Mouse (Mus musculus) cerebellum, adult 8-10 months (tissue): ENCODE results near the gene Tbc1d10a.

Experiments
- DNase-seq: peaks from one replicate; pipeline ENCODE4 v3.0.0; 2022

The Tbc1d10a gene

DNA sequence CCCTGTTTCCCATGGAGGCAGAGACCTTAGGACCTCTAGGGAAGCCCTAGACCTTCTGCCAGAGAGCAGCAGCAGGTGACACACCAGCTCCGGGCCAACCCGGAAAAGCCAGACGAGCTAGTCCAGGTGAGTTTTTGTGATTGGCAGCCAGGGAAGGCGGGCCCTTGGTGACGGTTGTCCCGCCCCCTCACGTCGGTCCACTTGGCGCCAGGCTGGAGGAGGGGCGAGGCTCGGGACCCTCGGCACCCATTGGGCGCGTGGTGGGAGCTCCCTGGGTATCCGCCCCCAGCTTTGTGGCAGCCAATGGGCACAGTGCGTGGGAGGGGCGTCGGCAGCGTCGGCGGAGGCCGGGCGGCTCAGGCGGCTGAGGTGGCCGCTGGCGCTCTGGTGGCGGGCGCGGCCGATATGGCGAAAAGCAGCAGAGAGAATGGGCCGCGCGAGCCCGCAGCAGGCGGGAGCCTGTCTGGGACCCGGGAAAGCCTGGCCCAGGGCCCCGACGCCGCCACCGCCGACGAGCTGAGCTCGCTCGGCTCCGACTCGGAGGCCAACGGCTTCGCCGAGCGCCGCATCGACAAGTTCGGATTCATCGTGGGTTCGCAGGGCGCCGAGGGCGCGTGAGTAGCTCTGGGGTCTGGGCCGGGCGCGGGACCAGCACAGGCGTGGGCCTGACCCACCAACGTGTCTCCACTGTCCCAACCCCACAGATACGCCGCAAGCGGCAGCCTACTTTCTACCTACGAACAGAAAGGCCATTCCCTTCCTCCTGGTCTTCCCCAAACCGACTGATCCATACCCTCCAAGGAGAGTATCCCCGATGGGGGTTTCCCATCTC, at the start of gene Tbc1d10a:
Gene Tbc1d10a (plus strand): TSS at position 304 of the 832 bp plus-strand sequence.
- DNase-seq: peak; percentile 98

DNA sequence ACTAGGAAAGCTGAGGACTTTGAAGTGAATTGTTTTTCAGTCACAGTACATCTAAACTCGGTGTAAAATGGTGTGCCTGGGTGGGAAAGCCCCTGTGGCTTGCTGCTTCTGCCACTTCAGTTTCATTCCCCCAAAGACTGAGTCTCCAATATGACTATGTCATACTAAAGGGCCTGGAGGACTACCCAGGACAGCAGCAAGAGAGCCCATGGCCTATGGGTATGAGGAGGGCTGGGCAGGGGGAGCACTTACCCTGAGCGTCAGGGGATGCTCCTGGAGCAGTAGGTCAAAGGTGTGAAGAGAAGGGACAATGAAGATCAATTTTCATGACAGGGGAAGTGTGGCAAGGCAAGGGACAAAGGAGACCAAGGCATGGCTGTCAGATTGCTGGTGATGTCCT, 47.6 kb upstream of the Tbc1d10a start:
- no peak for DNase-seq

DNA sequence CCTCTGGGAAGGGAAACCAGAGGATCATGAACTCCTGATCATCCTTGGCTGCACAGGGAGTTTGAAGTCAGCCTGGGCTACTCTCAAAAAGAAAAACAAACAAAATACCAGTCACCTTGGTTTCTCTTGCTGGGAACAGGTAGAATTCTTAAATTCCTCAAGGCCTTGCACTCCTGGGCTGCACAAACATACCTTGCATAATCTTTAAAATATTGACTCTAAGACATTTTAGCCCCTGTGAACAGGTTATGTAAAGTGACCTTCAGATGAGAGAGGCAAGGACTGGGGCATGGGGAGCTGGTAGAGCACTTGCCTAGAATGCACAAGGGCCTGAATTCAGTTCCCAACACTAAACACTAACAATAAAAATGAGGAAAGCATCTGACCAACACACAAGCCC, 45.1 kb upstream of the Tbc1d10a start:
- no peak for DNase-seq

DNA sequence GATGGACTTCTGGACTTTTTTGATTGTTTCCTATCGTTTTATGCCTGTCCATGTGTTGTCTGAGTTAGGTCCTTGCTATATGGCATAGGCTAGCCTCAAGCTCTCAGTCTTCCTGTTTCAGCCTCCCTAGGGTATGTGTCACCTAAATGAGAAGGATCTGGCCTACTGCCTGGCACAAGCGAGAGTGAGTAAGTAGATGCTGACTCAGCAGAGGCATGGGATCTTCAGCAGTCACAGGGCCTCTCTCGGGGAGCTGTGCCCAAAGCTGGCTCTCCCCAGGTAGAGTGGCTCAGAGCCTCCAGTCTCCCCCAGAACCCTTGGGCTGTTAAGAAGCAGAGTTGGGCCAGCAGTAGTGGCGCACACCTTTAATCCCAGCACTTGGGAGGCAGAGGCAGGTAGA, 44.2 kb upstream of the Tbc1d10a start:
- DNase-seq: no peak

DNA sequence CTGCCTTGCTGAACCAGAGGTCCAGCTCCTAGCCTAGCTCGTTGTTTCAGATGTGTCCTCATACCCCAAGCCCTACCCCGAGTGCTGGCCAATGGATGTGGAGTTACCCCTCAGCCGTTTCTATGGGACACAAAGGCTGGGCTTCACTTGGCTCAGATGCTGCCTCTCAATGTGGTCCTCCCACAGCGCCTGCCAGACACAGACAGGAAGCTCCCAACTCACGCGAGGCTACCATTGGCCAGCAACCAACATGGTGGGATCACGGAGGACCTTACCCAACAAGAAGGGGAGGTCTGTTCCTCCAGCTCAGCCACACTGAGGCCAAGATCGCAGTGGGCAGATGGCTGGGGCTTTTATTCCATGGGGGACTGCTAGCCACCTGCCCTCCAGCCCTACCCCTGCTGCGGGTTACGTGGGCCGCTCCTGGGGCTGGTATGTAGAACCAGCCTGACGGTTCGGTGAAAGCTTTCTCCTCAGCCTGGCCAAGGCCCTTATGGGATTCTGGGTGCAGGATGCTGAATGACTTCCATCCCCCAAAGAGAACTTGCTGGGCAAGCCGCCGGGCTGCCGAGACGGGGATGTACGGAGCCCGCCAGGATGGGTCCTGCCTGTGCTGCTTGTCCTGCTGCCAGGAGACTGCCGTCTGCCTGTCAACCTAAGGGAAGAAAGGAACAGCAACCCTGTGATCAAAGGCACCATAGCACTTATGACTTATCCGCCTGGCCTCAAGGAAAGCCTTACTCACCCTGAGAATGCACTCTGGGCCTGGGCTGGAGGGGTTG, 43.1 kb upstream of the Tbc1d10a start:
- no peak for DNase-seq

DNA sequence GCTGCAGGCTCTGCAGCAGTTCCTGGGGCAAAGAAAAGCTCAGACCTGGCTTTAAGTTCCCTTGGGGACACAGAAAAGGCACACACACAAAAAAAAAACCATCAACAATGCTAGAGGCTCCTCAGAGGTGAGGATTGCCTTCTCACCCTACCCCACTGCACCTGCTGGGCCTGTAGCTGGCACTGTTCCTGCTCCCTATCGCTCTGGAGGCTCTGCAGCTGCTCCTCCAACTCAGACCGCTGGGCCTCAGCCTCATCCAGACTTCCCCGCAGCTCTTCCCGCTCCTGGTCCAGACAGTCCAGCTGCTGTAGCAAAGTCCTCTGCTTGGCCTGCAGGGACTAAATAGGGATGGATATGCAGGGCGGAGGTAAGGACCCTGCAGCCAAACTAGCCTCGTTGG, 40.2 kb upstream of the Tbc1d10a start:
- no peak for DNase-seq

DNA sequence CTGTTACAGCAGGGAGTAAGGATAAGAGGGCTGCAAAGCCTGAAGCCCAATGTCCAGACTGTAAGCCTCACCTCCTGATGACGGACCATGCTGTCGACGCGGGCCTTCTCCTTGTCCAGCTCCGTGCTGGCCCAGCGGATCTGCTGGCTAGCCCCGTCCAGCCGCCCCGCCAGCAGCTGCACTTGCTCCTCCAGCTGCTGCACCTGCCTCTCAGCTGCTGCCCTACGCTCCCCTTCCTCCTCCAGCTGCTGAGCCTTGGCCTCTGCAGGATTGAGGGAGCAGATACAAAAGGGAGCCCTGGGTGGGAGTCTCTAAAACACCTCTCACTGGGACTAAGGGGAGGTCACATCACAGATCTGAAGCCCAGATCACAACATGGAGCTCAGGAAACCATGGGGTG, 39.5 kb upstream of the Tbc1d10a start:
- no peak for DNase-seq

DNA sequence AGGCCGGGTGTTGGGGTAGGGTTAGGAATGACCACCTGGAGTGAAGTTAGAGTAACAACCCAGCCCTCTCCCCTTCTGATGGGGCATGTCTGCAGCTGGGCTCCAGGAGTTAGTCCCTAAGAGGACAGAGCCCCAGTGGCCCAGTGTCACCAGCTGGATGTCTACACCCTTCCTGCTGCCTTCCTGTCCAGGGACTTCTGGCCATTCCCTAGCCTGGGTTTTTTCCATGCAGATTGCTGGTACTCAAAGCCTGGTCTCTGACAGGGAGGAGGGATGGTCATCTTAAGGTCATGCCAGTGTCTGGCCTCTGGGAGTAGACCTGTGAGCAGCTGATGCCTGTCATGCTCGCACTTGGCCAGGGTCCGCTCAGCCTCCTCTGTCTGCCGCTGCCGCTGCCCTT, 38.5 kb upstream of the Tbc1d10a start:
- DNase-seq: no peak

DNA sequence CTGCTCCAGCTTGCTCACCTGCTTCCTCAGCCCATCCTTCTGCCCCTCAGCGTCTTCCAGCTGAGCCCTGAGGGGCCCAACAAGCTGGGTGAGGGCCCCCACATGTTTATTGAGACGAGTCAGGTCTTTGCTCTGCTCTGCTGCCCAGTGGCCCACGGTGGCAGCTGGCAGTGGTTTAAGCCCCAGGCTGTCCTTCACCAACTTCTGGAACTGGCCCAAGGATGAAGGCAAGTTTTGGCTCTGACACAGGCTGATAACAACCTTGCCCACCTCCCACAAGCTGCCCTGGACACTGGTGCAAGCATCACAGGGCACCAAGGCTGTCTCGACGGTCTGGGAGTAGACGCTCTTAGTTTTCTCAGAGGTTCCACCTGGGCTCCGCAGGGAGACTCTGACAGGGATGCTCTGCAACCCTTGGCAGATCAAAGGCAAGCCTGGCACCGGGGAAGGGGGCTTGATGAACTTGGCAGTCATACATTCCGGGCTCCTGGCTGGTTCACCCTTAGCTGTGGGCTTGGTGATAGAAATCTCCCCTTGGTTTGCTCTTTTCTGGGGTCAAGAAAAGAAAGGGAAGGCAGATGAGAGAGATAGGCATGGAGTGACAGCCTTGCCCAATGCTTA, 37.9 kb upstream of the Tbc1d10a start:
- DNase-seq: no peak

DNA sequence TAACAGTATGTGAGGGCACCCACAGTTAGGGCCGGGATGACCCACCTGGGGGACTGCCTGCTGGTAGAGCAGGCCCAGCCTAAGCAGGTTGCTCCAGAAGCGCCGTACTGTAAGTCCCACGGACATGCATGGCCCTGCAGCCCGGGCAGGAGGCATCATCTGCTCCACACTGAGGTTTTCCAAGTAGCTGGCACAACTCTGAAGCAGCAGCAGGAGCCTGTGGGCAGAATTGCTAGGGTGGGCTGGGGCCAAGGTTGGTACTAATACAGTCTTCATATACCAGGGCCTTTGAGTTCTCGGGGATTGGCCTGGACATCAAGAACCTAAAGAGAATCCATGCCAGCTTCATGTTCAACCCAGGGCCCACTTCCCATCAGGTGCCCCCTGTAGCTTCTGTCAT, 36.7 kb upstream of the Tbc1d10a start:
- no peak for DNase-seq

DNA sequence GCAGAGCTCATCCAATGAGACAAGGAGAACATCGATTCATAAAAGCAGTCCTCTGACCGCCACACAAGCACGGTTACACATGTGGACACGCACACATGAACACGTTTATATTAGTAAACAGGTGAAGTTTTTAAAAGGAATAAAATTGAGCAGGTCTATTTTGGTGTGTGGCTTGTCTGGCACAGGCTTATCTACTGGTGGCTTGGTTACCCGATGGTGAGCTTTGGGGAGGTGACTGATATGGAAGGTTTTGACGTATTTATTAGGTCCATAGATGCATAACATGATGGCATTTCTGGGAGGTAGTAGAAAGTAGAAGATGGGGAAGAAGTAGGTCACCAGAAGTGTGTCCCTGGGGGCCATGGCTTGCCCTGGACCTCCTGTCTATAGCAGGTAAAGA, 32.9 kb upstream of the Tbc1d10a start:
- no peak for DNase-seq

DNA sequence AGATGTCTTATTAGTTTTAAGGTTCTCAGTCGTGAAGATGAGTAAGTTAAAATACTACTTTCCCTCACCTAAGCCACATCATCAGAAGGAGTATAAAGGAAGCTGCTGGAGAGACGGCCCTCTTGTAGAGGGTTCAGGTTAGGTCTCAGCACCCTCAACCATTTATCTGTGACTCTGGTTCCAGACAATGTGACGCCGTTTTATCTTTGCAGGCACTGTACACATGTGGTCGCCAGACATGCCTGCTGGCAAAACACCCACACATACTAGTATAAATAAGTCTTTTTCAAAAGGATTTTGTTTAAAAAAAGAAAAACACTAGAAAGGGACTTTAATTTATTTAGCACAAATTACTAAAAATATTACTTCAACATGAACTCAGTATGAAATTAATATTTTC, 30.9 kb upstream of the Tbc1d10a start:
- no peak for DNase-seq

DNA sequence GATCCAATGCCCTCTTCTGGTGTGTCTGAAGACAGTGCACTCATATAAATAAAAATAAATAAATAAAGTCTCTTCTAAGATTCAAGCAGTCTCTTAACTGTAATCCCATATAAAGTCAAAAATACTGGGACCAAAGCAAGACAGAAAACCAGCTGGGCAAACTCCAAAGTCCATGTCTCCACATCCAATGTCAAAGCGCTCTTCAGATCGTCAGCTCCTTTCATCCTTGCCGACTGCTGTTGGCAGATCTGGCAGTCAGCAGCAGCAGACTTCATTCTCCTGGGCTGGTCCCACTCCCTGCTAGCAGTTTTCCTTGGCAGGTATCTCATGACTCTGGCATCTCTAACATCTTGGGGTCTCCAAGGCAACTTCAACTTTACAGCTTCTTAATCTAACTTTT, 27.9 kb upstream of the Tbc1d10a start:
- no peak for DNase-seq

DNA sequence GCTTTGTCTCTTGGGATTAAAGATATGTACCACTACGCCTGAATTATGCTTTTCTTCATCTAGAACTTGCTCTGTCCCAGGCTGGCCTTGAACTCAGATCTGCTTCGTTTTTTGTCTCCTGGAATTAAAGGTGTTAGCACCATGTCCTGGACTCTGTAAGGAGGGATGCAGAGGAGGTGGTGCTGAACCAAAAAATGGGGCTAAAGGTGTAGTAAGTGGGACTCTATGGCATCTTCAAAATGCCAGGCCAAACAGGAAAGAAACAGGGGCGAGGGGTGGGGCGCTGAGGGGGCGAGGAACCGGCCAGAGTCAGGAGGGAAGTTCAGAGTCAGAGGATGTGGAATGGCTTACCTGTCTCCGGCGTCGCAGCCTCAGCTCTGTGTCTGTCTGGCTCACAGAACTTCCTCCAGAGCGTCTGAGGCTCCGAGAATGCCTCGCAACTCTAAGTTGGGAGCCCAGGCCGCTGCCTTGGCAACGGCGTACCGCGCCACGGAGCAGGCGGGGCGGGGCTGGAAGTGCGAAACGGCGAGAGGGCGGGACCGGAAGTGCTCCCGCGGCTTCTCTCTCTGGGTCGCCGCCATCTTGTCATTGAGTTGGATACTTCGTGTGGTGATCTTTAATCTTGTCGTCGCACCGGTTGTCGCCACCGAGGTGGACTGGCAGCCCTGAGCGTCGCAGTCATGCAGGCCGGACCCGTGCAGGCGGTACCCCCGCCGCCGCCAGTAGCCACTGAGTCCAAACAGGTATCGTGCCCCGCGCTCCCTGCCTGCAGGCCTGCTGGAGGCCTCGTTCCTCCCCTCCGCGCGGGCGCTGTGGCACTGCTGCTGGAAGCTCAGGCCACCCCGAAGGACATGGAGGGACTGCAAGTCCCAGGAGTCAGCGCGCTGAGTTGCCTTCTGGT, 26.5 kb upstream of the Tbc1d10a start, which contains the start of the genes Ccdc157 and Sf3a1:
Gene Ccdc157 (minus strand): TSS at position 486 of the 901 bp plus-strand sequence.
Gene Sf3a1 (plus strand): TSS at position 543 of the 901 bp plus-strand sequence.
- DNase-seq: peak; percentile 90

DNA sequence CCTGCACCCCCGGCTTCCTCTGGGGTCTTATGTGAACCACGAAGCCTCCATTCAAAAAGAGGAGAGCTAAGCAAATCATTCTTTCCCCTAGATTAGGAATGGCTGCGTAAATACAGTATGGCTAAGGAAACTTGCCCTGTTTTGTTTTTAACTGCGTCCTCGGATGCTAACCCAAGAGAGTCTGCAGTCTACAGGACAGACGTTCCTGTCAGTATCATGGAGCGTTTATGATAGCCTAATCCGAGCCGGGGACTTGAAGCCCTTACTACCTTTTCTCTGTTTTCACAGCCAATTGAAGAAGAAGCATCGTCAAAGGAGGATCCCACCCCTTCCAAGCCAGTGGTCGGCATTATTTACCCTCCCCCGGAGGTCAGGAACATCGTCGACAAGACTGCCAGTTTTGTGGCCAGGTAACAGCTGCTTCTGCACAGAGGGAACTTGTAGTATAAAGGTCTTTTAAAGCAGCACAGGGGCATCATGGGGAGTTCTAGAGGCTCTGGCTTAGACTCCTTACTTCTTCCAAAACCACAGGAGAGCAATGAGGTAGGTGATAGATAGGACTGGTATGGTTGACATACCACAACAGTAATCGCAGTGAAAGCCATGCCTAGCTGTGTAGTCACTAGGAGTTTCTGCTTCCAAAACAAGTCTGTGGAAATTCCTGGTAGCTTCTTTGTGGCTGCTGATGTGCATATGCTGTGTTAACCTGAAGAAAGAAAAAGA, 25.7 kb upstream of the Tbc1d10a start:
- DNase-seq: no peak

DNA sequence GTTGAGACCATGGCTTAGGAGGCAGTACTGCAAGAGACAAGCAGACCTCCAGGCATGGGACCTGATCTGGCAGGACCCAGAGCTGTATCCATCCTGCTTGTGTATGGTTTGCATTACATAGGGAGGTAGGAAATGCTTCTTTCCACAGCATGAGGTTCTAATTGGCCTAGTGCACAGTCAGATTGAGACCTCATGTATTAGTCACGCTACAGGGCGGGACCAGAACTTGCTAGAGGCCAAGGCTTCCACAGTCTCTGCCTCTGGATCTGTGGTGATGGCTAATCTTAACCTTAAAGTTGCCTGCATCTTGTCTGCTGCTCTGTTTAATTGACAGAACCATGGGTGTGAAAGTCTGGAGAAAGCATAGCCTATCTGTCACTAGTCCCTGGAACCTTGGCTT, 21.9 kb upstream of the Tbc1d10a start:
- DNase-seq: no peak

DNA sequence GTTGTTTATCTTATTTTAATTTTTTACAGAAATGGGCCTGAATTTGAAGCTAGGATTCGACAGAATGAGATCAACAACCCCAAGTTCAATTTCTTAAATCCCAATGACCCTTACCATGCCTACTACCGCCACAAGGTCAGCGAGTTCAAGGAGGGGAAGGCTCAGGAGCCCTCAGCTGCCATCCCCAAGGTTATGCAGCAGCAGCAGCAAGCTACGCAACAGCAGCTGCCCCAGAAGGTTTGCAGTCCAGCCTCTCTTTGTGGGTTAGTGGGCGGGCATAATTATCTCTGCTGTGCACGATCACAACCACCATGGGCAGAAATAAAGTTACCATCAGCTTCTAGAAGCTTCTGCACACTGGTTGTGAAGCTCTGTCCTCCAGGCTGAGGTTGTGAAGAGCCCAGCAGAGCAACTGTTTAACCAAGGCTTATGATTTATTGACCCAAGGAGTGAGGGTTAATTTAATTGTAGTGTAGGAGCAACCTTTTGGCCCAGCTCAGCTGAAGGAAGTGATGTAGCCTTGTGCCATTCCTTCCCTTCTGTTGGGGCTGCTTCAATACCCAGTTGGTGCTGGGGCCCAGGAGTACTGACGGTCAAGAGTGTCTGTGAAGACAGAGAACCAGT, 20.0 kb upstream of the Tbc1d10a start:
- no peak for DNase-seq

DNA sequence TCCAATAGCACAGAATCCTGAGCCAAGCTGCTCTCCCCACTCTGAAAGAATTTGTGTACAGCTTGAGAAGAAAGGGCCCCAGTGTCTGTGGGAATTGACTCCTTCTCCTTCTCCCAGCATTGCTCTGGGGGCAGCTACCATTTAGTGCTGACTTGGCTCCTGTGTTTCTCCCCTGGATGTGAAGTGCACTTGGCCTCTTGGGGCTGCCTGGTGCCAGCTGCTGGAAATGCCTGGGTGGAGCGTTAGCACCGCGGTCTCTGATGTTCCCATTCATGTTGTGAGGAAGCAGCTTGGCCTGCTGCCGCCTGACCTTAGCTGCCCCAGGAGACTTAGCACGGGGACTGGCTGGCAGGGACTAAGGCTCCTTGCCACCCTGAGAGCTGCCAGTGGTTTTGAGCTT, 12.0 kb upstream of the Tbc1d10a start:
- DNase-seq: no peak

DNA sequence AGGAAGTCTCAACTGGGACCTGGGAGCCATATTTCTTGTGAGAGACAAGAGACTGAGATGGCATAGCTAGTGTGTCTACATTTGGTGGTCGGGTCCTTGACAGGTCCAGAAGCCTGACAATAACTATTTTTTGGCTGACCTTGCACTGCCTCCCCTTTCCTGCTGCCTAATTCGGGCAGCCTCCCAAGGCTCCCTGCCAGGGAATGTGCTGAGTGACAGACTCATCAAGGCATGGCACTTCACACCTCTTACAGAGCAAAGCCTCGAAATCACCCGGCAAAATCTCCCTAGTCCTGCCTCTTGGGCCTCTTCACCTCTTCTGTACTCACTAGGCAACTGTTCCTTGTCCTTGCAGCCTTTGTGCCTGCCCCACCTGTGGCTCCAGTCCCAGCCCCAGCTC, 8.9 kb upstream of the Tbc1d10a start:
- no peak for DNase-seq

DNA sequence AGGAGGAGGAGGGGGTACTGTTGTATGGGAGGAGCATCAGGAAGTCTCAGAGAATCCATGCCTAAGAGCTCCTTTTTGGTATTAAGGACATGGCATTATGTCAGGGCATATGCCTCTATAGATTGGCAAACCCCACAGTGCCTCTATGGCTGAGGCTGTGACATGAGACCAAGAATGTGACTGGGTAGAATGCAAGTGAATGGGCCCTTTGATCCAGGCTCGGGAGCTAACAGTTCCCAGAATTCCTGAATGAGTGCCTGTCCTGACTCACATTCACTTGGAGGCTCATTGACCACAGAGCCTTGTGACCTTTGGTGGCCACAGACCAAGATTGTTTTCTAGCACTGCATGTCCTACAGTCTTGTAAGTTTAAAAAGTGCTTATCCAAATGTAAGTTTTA, 4.5 kb upstream of the Tbc1d10a start:
- no peak for DNase-seq

DNA sequence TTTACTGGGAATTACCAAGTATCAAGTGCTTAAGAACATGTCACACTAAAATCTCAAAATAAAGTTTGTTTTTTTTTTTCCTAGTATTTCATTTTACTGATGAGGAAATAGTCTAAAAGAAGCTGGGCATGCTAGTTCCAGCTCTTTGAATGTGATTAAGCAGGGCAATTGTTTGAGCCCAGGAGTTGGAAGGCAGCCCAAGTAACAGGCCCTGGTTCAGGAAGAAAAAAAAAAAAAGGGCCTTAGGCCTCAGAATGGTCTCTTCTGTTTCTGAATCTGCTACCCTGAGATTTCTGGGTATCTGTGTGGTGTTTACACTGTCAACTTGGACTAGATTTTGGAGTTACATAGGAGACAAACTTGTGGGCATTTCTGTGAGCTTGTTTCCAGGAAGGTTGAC, 3.1 kb upstream of the Tbc1d10a start:
- no peak for DNase-seq
